Mouse (Mus musculus): ENCODE results near the gene Fam13c.

GRCm38 (mm10) chr10:70563636-70564035, 123.4 kb downstream of the Fam13c start:
- TF ChIP-seq EP300 (IDR thresholded peaks at IDR 0.05): no peak
- peak; percentile 83 for TF ChIP-seq CTCF (IDR thresholded peaks at IDR 0.05)
